Mouse (Mus musculus): ENCODE data around the gene Gucy1a1.
"Not testable (repeated sequence)": the region's sequence is repeated elsewhere in the genome, so short reads cannot be mapped to it uniquely, and the experiment has no call there.

The Gucy1a1 gene

GRCm38 (mm10) chr3:82145126-82145901 lies at the start of gene Gucy1a1:
Gene Gucy1a1, minus strand, starts transcription at chr3:82145789.
- DNase-seq (ENCODE audit: extremely low read depth, low read depth, low spot score): no peak

DNA sequence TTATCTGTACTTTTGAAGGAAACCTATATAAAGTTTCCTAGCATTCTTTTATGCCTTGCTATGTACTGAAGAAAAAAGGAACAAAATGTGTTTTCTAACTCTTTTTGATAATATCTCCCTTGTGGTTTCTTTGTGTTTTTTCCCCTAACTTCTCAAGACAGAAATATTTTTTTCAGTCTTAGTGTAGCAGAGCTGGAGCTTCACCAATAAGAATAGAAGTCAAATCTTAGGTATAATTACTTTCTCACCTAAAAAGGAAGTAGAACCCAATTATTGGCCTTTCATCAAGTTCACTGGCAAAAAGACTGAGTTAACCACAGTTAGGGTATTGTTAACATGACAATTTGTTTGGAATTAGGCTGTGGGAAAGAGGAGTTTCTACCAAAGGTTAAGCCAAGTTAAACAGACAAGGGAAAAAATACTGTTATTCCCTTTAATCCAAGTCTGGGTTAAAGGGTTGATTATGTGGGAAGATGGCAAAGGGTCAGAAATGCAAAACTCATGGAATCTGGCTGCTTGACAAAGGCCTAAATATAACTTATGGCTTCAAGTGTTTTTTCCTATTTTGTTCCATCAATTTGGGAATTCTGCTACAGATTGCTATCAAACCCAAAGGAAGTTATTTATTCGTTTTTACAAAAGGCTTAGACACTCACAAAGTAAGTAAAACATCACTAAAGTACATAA lies 46.1 kb upstream of the Gucy1a1 start:
- no peak for DNase-seq (ENCODE audit: extremely low read depth, low read depth, low spot score)

GRCm38 (mm10) chr3:82185626-82186025 lies 40.0 kb upstream of the Gucy1a1 start:
- DNase-seq (ENCODE audit: extremely low read depth, low read depth, low spot score): no peak

- no peak for DNase-seq (ENCODE audit: extremely low read depth, low read depth, low spot score)
These were observed 35.9 kb upstream of the Gucy1a1 start for GRCm38 (mm10) chr3:82181500-82181899.

GRCm38 (mm10) chr3:82180253-82180652 lies 34.7 kb upstream of the Gucy1a1 start:
- DNase-seq (ENCODE audit: extremely low read depth, low read depth, low spot score): no peak

- DNase-seq (ENCODE audit: extremely low read depth, low read depth, low spot score): no peak
These were observed 29.9 kb upstream of the Gucy1a1 start for GRCm38 (mm10) chr3:82175501-82175900.

DNA sequence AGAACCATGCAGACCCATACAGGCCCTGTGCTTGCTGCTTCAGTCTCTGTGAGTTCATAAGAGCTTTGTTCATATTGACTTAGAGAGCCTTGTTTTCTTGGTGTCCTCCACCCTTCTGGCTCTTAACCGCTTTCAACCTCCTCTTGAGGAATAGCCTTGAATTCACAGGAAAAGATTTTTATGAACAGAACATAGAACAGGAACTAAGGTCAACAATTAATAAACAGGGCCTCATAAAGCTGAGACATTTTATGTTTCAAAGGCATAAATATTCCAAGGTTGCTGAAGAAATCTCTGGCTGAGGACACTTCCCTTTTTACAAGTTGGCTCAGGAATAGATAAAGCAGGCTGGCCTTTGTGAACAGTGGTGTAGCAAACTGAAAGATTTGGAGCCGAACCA lies 21.5 kb upstream of the Gucy1a1 start:
- DNase-seq (ENCODE audit: extremely low read depth, low read depth, low spot score): no peak

DNA sequence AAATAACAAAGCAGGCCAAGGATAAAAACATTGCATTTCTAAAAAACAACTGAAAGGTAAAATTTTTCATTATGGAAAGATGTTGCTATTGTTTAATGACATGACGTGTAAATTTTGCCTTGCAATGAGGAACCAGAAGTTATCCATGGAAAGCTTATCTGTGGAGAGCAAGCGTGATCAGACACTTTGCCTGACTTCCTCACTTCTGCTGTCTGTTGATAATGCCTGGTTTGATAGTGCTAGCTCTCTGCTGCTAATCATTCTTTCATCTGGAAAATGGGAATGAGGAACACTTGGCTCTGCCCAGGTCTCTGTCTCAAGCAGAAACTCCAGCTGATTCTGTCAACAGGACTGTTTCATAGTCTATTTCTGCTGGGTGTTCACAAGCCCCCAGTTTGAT lies 20.3 kb upstream of the Gucy1a1 start:
- no peak for DNase-seq (ENCODE audit: extremely low read depth, low read depth, low spot score)

DNA sequence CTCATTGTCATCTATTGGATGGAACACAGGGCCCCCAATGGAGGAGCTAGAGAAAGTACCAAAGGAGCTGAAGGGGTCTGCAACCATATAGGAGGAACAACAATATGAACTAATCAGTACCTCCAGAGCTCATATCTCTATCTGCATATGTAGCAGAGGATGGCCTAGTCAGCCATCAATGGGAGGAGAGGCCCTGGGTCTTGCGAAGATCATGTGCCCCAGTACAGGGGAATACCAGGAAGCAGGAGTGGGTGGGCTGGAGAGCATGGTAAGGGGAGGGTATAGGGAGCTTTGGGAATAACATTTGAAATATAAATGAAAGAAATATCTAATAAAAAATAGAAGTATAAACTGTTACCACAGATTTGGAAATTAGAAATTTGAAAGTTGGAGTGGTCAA lies 17.4 kb upstream of the Gucy1a1 start:
- DNase-seq (ENCODE audit: extremely low read depth, low read depth, low spot score): not testable (repeated sequence)

- no peak for DNase-seq (ENCODE audit: extremely low read depth, low read depth, low spot score)
These were observed 389 bp upstream of the Gucy1a1 start for GRCm38 (mm10) chr3:82145978-82146377.

DNA sequence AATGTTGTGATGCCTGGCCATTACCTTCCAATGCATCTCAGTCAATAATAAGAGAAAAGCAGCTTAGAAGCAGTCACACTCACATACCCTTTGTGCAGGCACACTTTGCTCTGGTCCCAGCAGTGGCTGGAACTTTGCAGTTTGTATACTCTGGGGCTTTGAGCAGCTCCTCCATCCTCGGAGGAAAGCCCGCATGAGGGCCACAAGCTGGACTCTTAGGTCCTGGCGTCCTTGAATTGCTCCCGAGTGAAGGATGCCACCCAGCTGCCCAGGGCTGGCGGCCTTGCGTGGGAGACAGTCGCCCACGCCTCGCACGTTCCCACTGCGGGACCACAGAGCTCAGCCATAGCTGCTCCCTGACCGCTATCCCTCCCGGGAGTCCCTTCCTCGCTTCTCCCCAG lies 864 bp downstream of the Gucy1a1 start:
- DNase-seq (ENCODE audit: extremely low read depth, low read depth, low spot score): no peak

GRCm38 (mm10) chr3:82140781-82141180 lies 4.8 kb downstream of the Gucy1a1 start:
- no peak for DNase-seq (ENCODE audit: extremely low read depth, low read depth, low spot score)

- DNase-seq (ENCODE audit: extremely low read depth, low read depth, low spot score): no peak
These were observed 7.5 kb downstream of the Gucy1a1 start for GRCm38 (mm10) chr3:82138002-82138667.

DNA sequence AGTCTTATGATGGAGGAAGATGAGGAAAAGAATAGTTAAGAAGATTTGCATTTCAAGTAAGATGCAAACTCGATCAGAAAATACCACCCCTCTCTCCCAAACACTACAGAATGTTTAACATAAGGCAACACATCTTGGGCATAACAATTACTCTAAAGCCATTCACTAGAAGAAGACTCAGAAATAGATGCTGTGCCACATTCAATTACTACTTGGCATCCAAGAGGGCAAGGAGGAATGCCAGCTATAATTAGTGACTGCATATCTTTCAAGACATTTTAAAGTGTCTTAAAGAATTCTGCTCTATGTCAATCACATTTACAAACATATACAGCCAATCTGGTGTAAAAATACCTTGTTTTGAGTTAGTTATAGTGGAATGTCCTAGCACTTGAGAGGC lies 10.1 kb downstream of the Gucy1a1 start:
- no peak for DNase-seq (ENCODE audit: extremely low read depth, low read depth, low spot score)

GRCm38 (mm10) chr3:82129258-82129657 lies 16.3 kb downstream of the Gucy1a1 start:
- no peak for DNase-seq (ENCODE audit: extremely low read depth, low read depth, low spot score)

- DNase-seq (ENCODE audit: extremely low read depth, low read depth, low spot score): no peak
These were observed 21.0 kb downstream of the Gucy1a1 start for GRCm38 (mm10) chr3:82124567-82124966.

DNA sequence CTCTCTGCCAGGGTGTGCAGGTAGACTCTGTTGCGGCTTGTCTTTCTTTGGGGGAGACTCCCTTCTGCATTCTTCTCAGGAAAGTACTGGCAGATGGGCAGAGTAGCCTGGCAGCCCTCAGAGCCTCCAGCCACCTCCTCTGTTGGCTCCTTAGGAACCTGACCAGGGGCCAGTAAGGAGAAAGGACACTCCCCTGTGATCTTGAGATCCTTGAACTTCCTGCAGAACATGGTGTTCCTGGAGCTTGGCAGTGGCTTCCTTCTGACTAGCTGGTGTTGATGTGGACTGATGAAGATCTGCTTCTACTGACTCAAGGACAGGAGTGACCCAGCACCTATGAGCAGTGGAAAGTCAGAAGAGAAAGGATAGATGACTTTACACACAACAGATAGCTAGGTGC lies 26.7 kb downstream of the Gucy1a1 start:
- DNase-seq (ENCODE audit: extremely low read depth, low read depth, low spot score): peak; percentile 42

- no peak for DNase-seq (ENCODE audit: extremely low read depth, low read depth, low spot score)
These were observed 33.1 kb downstream of the Gucy1a1 start for GRCm38 (mm10) chr3:82112439-82112838.

- DNase-seq (ENCODE audit: extremely low read depth, low read depth, low spot score): no peak
These were observed 33.6 kb downstream of the Gucy1a1 start for GRCm38 (mm10) chr3:82111986-82112385.

DNA sequence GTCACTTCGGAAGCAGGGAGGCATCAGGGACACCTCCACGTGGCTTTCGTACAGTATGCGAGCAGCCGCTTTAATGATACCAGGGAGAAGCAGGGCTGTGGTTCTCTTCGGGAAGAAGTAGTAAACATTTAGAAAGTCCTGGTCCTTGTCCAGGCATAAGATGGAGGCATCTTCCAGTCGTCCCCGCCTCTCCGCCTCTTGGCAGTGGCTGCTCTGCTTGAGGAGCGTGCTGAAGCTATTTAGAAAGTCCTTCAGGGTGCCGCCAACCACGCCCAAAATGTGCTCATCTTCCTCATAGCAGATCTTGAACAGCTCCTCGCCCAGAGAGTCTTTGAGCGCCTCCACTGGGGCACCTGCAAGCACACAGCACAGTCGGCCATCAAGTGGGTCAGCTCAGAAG lies 36.6 kb downstream of the Gucy1a1 start:
- no peak for DNase-seq (ENCODE audit: extremely low read depth, low read depth, low spot score)

DNA sequence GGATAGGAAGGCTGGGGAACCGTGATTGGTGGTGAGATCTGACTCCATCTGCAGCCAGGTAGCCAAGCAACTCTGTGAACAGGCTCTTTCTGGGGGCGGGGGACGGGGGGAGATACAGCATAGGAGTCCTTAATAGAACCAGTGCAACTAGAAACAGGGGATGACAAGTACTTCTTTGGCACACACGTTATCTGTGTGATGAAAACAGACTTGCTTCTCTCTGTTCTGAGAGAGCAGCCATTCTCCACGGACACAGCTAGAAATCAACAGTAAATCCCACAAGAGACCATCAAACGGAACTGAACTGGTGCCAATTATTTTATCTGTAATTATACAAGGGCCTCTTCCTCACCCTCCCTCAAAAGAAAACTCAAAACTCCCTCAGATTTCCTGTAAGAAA lies 41.4 kb downstream of the Gucy1a1 start:
- no peak for DNase-seq (ENCODE audit: extremely low read depth, low read depth, low spot score)

DNA sequence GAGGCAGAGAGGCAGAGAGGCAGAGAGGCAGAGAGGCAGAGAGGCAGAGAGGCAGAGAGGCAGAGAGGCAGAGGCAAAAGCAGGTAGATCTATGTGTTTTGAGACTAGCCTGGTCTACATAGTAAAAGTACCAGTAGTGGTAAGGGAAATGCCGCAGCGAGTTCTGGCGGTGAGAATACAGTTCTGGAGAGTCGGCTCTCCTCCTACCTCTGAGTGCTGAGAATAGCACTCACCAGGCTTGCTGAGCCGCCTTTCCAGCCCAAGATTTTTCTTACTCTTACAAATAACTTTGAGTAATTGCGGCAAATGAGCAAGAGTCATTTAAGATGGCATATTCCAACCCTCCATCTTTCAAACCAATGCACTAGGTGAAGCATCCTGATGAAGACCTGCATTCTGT lies 46.5 kb downstream of the Gucy1a1 start:
- no peak for DNase-seq (ENCODE audit: extremely low read depth, low read depth, low spot score)
